Mouse (Mus musculus): ENCODE measurements around the gene Vdac1. TPM values are rescaled to one million over a fixed set of nuclear protein-coding genes. Genes with fewer than 3 reads are reported as not detected.
A peak's percentile ranks its signal among the peaks of the same experiment; 100 is the strongest.

Gene Vdac1
- polyA plus RNA-seq, 1 experiment from 2014 or later: 210 TPM

- H3K27ac ChIP-seq (ENCODE audit: low read depth, low read length): no peak overlapping the region
- H3K9me3 ChIP-seq (ENCODE audit: control insufficient read depth, low read length): no peaks in the 10 kb centered on the region
- no peak overlapping the region for H3K9ac ChIP-seq (ENCODE audit: low read length)
- no peaks in the 10 kb centered on the region for H3K36me3 ChIP-seq (ENCODE audit: control insufficient read depth, insufficient read depth, low read length)
- WGBS: 64% methylated on average over 16 of the region's 16 CpGs
- DNase-seq (ENCODE audit: low spot score, missing footprints) (no peak), ATAC-seq (ENCODE audit: low FRiP score) (no peak)
- no peak overlapping the region for H3K4me2 ChIP-seq
- H3K4me3 ChIP-seq (ENCODE audit: low read depth, low read length): no peak overlapping the region
- no peaks in the 10 kb centered on the region for H3K27me3 ChIP-seq (ENCODE audit: control insufficient read depth, insufficient read depth, low read length)
- H3K4me1 ChIP-seq (ENCODE audit: control insufficient read depth, insufficient read depth, low read length): no peaks in the 10 kb centered on the region
Measured at GRCm38 (mm10) chr11:52332421-52333118, 28.1 kb upstream of the Vdac1 start.

DNA sequence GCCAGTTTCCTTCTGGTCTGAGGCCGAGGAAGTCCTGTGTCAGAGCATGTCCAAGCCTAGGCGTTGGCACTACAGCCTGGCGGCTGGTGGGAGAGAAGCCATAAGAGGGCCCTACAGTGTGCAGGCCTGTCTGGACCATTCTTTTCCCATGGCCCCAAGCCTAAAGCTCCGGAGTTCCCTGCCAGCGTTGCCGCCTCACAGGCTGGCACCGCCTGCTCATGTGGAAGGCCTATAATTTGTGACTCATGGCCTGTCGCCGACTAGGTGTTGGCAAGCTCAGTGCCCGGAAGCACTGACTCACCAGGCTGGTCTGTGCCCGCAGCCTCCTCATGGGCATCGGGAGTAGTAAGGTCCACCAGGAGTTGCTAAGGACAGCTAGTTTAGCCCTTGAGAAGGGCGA is 27.0 kb upstream of the Vdac1 start:
- WGBS: 94% methylated on average over 13 of the region's 13 CpGs
- Histone ChIP-seq H3K27ac (ENCODE audit: low read depth, low read length) (no peak overlapping the region), H3K4me3 (ENCODE audit: low read depth, low read length) (no peak overlapping the region)

GRCm38 (mm10) chr11:52335263-52335662 is 25.4 kb upstream of the Vdac1 start:
- H3K9me3 ChIP-seq (ENCODE audit: control insufficient read depth, low read length): no peaks in the 10 kb centered on the region
- DNase-seq (ENCODE audit: low spot score, missing footprints) (no peak), ATAC-seq (ENCODE audit: low FRiP score) (no peak)
- no peaks in the 10 kb centered on the region; the same call in 1 of the 2 replicates for H3K4me1 ChIP-seq (ENCODE audit: control insufficient read depth, insufficient read depth, low read length)
- no peak overlapping the region for H3K27ac ChIP-seq (ENCODE audit: low read depth, low read length)
- no peaks in the 10 kb centered on the region for H3K36me3 ChIP-seq (ENCODE audit: control insufficient read depth, insufficient read depth, low read length)
- H3K27me3 ChIP-seq (ENCODE audit: control insufficient read depth, insufficient read depth, low read length): no peaks in the 10 kb centered on the region
- no peak overlapping the region for H3K9ac ChIP-seq (ENCODE audit: low read length)
- 75% methylated on average over 4 of the region's 4 CpGs for WGBS
- no peak overlapping the region for H3K4me3 ChIP-seq (ENCODE audit: low read depth, low read length)
- no peak overlapping the region for H3K4me2 ChIP-seq

More for the DNA sequence above, 27.0 kb upstream of the Vdac1 start:
- no peaks in the 10 kb centered on the region; the same call in 1 of the 2 replicates for H3K4me1 ChIP-seq (ENCODE audit: control insufficient read depth, insufficient read depth, low read length)
- no peaks in the 10 kb centered on the region for H3K36me3 ChIP-seq (ENCODE audit: control insufficient read depth, insufficient read depth, low read length)
- H3K9ac ChIP-seq (ENCODE audit: low read length): no peak overlapping the region
- DNase-seq (ENCODE audit: low spot score, missing footprints) (no peak), ATAC-seq (ENCODE audit: low FRiP score) (no peak)
- no peaks in the 10 kb centered on the region for H3K9me3 ChIP-seq (ENCODE audit: control insufficient read depth, low read length)
- no peaks in the 10 kb centered on the region for H3K27me3 ChIP-seq (ENCODE audit: control insufficient read depth, insufficient read depth, low read length)
- H3K4me2 ChIP-seq: no peak overlapping the region

- Histone ChIP-seq H3K36me3 (ENCODE audit: control insufficient read depth, insufficient read depth, low read length) (no peaks in the 10 kb centered on the region), H3K9me3 (ENCODE audit: control insufficient read depth, low read length) (no peaks in the 10 kb centered on the region), H3K27me3 (ENCODE audit: control insufficient read depth, insufficient read depth, low read length) (no peaks in the 10 kb centered on the region), H3K4me2 (no peak overlapping the region), H3K4me1 (ENCODE audit: control insufficient read depth, insufficient read depth, low read length) (no peaks in the 10 kb centered on the region; the same call in 1 of the 2 replicates), H3K9ac (ENCODE audit: low read length) (no peak overlapping the region), H3K4me3 (ENCODE audit: low read depth, low read length) (no peak overlapping the region), H3K27ac (ENCODE audit: low read depth, low read length) (no peak overlapping the region)
- no peak for ATAC-seq (ENCODE audit: low FRiP score)
- DNase-seq (ENCODE audit: low spot score, missing footprints): peak; percentile 65
- WGBS: 83% methylated on average over 7 of the region's 7 CpGs
Measured at GRCm38 (mm10) chr11:52335924-52336323, 24.7 kb upstream of the Vdac1 start.

DNA sequence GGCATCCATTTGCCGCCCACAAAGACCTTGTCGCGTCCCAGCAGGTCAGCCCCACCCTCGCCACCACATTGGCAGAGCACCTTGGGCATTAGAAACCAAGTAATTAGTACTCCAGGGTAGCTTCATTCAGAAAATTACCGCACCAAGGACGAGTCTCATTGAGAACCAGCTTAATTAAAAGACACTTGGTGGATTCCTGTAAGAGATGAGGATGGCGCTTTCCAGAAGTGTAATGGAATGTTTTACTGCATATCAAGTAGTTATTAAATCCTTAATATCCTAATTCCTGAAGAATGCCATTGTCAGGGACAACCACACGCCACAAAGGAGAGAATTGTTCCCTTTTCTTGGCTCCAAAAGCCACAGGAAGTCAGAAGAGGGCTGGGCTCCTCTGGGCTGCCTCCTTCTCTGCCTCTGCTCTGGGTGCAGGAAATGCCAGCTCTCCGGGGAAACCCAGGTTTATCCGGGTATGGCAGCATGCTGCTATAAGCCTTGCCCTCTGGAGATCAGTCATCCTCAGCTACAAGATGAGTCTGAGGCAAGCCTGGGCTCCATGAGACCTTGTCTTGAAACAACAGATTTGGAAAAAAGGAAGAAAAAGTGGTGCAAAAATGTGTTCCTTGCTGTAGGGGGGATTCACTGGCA is 22.9 kb upstream of the Vdac1 start:
- Histone ChIP-seq H3K36me3 (ENCODE audit: control insufficient read depth, insufficient read depth, low read length) (no peaks in the 10 kb centered on the region), H3K4me2 (no peak overlapping the region), H3K9ac (ENCODE audit: low read length) (no peak overlapping the region), H3K27me3 (ENCODE audit: control insufficient read depth, insufficient read depth, low read length) (no peaks in the 10 kb centered on the region), H3K4me3 (ENCODE audit: low read depth, low read length) (no peak overlapping the region), H3K9me3 (ENCODE audit: control insufficient read depth, low read length) (no peaks in the 10 kb centered on the region), H3K4me1 (ENCODE audit: control insufficient read depth, insufficient read depth, low read length) (no peaks in the 10 kb centered on the region; the same call in 1 of the 2 replicates), H3K27ac (ENCODE audit: low read depth, low read length) (no peak overlapping the region)
- DNase-seq (ENCODE audit: low spot score, missing footprints): peak; percentile 67
- ATAC-seq (ENCODE audit: low FRiP score): no peak
- 73% methylated on average over 10 of the region's 10 CpGs for WGBS

DNA sequence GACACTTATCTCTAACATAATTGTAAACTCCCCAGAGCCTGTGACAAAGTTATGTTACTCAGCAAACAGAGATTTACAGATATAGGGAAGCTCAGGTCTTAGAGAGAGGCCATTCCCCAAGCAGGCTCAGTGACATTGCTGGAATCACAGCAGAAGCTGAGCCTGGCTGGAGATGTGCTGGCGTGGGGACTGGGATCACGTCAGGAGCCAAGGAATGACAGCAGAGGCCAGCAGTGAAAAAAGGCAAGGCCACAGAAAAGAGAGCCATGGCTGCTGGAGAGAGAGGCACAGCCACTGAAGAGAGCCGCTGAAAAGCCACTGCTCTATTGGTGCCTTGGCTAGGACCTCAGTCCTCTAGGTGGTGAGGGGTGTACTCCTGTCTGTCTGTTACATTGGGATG is 22.3 kb upstream of the Vdac1 start:
- no peak overlapping the region for H3K9ac ChIP-seq (ENCODE audit: low read length)
- H3K4me2 ChIP-seq: no peak overlapping the region
- H3K27me3 ChIP-seq (ENCODE audit: control insufficient read depth, insufficient read depth, low read length): no peaks in the 10 kb centered on the region
- no peaks in the 10 kb centered on the region; the same call in 1 of the 2 replicates for H3K4me1 ChIP-seq (ENCODE audit: control insufficient read depth, insufficient read depth, low read length)
- H3K9me3 ChIP-seq (ENCODE audit: control insufficient read depth, low read length): no peaks in the 10 kb centered on the region
- H3K4me3 ChIP-seq (ENCODE audit: low read depth, low read length): no peak overlapping the region
- H3K27ac ChIP-seq (ENCODE audit: low read depth, low read length): no peak overlapping the region
- ATAC-seq (ENCODE audit: low FRiP score) (no peak), DNase-seq (ENCODE audit: low spot score, missing footprints) (peak; percentile 17)
- WGBS: 83% methylated on average over 3 of the region's 3 CpGs
- no peaks in the 10 kb centered on the region for H3K36me3 ChIP-seq (ENCODE audit: control insufficient read depth, insufficient read depth, low read length)

- ATAC-seq (ENCODE audit: low FRiP score) (no peak), DNase-seq (ENCODE audit: low spot score, missing footprints) (no peak)
- no peaks in the 10 kb centered on the region for H3K36me3 ChIP-seq (ENCODE audit: control insufficient read depth, insufficient read depth, low read length)
- WGBS: 80% methylated on average over 4 of the region's 4 CpGs
- no peaks in the 10 kb centered on the region; the same call in 1 of the 2 replicates for H3K4me1 ChIP-seq (ENCODE audit: control insufficient read depth, insufficient read depth, low read length)
- H3K9me3 ChIP-seq (ENCODE audit: control insufficient read depth, low read length): no peaks in the 10 kb centered on the region
- no peak overlapping the region for H3K27ac ChIP-seq (ENCODE audit: low read depth, low read length)
- H3K4me2 ChIP-seq: no peak overlapping the region
- H3K9ac ChIP-seq (ENCODE audit: low read length): no peak overlapping the region
- H3K27me3 ChIP-seq (ENCODE audit: control insufficient read depth, insufficient read depth, low read length): no peaks in the 10 kb centered on the region
- no peak overlapping the region for H3K4me3 ChIP-seq (ENCODE audit: low read depth, low read length)
Measured at GRCm38 (mm10) chr11:52339098-52339497, 21.6 kb upstream of the Vdac1 start.

DNA sequence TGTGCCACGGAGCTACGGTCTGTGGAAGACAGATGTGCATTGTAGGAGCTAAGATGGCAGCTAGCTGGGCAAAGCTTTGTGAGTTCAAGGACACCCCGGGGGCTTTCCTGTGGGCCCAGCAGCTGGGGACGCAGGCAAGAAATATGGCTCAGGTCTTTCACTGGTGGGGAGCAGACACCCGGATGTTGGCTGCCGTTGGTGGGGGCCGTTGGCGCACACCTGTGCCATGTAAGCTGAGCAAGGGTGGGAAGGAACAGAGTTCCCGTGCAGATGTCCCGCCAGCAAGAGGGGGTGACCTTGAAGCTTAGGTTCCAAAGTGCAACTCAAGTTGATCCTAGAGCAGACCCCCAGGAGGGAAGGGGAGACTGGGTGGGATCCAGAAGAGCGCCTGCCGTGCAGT is 21.1 kb upstream of the Vdac1 start:
- Histone ChIP-seq H3K27ac (ENCODE audit: low read depth, low read length) (no peak overlapping the region), H3K36me3 (ENCODE audit: control insufficient read depth, insufficient read depth, low read length) (no peaks in the 10 kb centered on the region), H3K4me1 (ENCODE audit: control insufficient read depth, insufficient read depth, low read length) (no peaks in the 10 kb centered on the region; the same call in 1 of the 2 replicates), H3K4me3 (ENCODE audit: low read depth, low read length) (no peak overlapping the region), H3K9me3 (ENCODE audit: control insufficient read depth, low read length) (no peaks in the 10 kb centered on the region), H3K9ac (ENCODE audit: low read length) (no peak overlapping the region), H3K27me3 (ENCODE audit: control insufficient read depth, insufficient read depth, low read length) (no peaks in the 10 kb centered on the region), H3K4me2 (no peak overlapping the region)
- DNase-seq (ENCODE audit: low spot score, missing footprints) (peak; percentile 61), ATAC-seq (ENCODE audit: low FRiP score) (no peak)
- WGBS: 96% methylated on average over 12 of the region's 12 CpGs

DNA sequence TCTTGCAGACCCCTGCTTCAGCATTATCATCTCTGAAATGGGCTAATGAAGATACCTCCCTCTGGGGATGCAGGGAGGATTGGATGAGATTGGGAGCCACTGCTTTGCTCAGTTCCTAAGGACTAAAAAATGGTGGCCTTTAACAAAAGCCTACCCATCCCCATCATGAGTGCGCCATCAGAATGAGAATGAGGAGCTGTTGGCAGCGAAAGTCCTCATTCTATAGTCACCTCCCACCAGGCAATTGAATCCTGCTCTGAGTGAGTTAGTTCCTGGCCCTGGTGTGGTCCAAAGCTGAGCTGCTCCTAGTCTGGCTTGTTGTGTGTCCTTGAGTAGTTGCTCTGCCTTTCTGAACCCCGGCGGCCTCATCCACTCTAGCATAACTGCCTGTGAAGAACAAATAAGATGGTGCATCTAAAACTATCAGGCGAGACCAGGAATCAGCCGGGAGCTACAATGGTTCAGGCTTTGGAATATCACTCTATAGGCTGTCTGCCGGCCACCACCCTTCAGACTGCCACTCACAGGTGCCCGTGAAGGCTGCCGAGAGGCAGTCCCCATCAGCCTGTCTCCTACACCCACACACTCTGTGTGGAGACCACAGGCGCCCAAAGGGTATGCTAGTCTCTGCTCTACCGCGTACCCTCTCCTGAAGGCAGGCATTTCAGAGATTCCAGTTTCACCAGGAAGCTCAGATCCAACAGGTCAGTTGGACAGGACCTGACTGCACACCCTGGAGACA is 20.4 kb upstream of the Vdac1 start:
- Histone ChIP-seq H3K4me2 (no peak overlapping the region), H3K9me3 (ENCODE audit: control insufficient read depth, low read length) (no peaks in the 10 kb centered on the region), H3K36me3 (ENCODE audit: control insufficient read depth, insufficient read depth, low read length) (no peaks in the 10 kb centered on the region), H3K27me3 (ENCODE audit: control insufficient read depth, insufficient read depth, low read length) (no peaks in the 10 kb centered on the region), H3K4me3 (ENCODE audit: low read depth, low read length) (no peak overlapping the region), H3K9ac (ENCODE audit: low read length) (no peak overlapping the region), H3K27ac (ENCODE audit: low read depth, low read length) (no peak overlapping the region), H3K4me1 (ENCODE audit: control insufficient read depth, insufficient read depth, low read length) (no peaks in the 10 kb centered on the region; the same call in 1 of the 2 replicates)
- ATAC-seq (ENCODE audit: low FRiP score) (no peak), DNase-seq (ENCODE audit: low spot score, missing footprints) (peak; percentile 37)
- 88% methylated on average over 12 of the region's 12 CpGs for WGBS

Measured in midbrain, embryonic 11.5 days (tissue).